Mouse (Mus musculus): ENCODE measurements around the gene Gm17428. TPM values are rescaled to one million over a fixed set of nuclear protein-coding genes. Genes with fewer than 3 reads are reported as not detected.

Gm17428 gene
- total and polyA plus RNA-seq, 3 experiments = not detected

- DNase-seq (ENCODE audit: extremely low read depth) = no peak
- H3K36me3 ChIP-seq (replicated peaks in 1 of 2; ENCODE audit: control insufficient read depth in 1 of 2, insufficient read depth in 1 of 2, low read length in 1 of 2) = no peaks in the 10 kb centered on the region
- H3K9ac ChIP-seq (ENCODE audit: insufficient read depth, low read depth) = no peak overlapping the region
- H3K4me3 ChIP-seq (replicated peaks in 1 of 3; ENCODE audit: low read depth in 2 of 3, low read length in 2 of 3, poor library complexity in 1 of 3) = no peak overlapping the region
- TF ChIP-seq TCF12 (IDR thresholded peaks at IDR 0.05; ENCODE audit: low read depth, low read length) (no peak), HCFC1 (IDR thresholded peaks at IDR 0.05; ENCODE audit: low read depth, low read length) (no peak), CTCF (conservative IDR thresholded peaks at IDR 0.05 in 1 of 2, IDR thresholded peaks at IDR 0.05 in 1 of 2; ENCODE audit: low read depth in 2 of 2, low read length in 2 of 2) (no peak), ZKSCAN1 (IDR thresholded peaks at IDR 0.05; ENCODE audit: borderline replicate concordance, low read depth, low read length) (no peak), USF2 (conservative IDR thresholded peaks at IDR 0.05; ENCODE audit: low read depth, low read length) (no peak)
- H3K9me3 ChIP-seq (replicated peaks; ENCODE audit: low read length) = peaks cover 2% of the 10 kb centered on the region
- no peak overlapping the region for H3K4me2 ChIP-seq (ENCODE audit: insufficient read depth, low read depth, poor library complexity, severe bottlenecking)
- H3K27ac ChIP-seq (ENCODE audit: insufficient read depth, low read depth) = no peak overlapping the region
- in situ Hi-C loops (cut with MboI; ENCODE audit: low pct_ligation_motif_present, low pct_unique_long_range_greater_than_20kb, low sequenced_read_pairs) = loop anchor here (5.0 kb wide), 1 partner anchor 34 kb away; no protein-coding TSS in a partner anchor
- H3K79me2 ChIP-seq (replicated peaks; ENCODE audit: control insufficient read depth, extremely low read depth, insufficient read depth, poor library complexity, severe bottlenecking) = no peaks in the 10 kb centered on the region
- peaks cover 9 to 31% of the 10 kb centered on the region in 2 experiments for H3K4me1 ChIP-seq (ENCODE audit: control insufficient read depth in 1 of 2, insufficient read depth in 2 of 2)
- dilution Hi-C loops (cut with MboI; ENCODE audit: extremely low pct_ligation_motif_present, extremely low pct_unique_long_range_greater_than_20kb, low sequenced_read_pairs) = no loop called here
- peaks cover 63% of the 10 kb centered on the region for H3K27me3 ChIP-seq (replicated peaks)
Measured at GRCm38 (mm10) chr14:54963727-54964126, 13.0 kb upstream of the Gm17428 start.

- in situ Hi-C loops (cut with MboI; ENCODE audit: low pct_ligation_motif_present, low pct_unique_long_range_greater_than_20kb, low sequenced_read_pairs) (no loop called here), dilution Hi-C loops (cut with MboI; ENCODE audit: extremely low pct_ligation_motif_present, extremely low pct_unique_long_range_greater_than_20kb, low sequenced_read_pairs) (no loop called here)
- Histone ChIP-seq H3K27me3 (replicated peaks) (peaks cover 71% of the 10 kb centered on the region), H3K9me3 (replicated peaks; ENCODE audit: low read length) (peaks cover 2% of the 10 kb centered on the region), H3K4me1 (ENCODE audit: control insufficient read depth in 1 of 2, insufficient read depth in 2 of 2) (peaks cover 9 to 20% of the 10 kb centered on the region in 2 experiments), H3K27ac (ENCODE audit: insufficient read depth, low read depth) (no peak overlapping the region), H3K4me3 (replicated peaks in 1 of 3; ENCODE audit: low read depth in 2 of 3, low read length in 2 of 3, poor library complexity in 1 of 3) (no peak overlapping the region), H3K9ac (ENCODE audit: insufficient read depth, low read depth) (no peak overlapping the region), H3K4me2 (ENCODE audit: insufficient read depth, low read depth, poor library complexity, severe bottlenecking) (no peak overlapping the region), H3K79me2 (replicated peaks; ENCODE audit: control insufficient read depth, extremely low read depth, insufficient read depth, poor library complexity, severe bottlenecking) (no peaks in the 10 kb centered on the region), H3K36me3 (replicated peaks in 1 of 2; ENCODE audit: control insufficient read depth in 1 of 2, insufficient read depth in 1 of 2, low read length in 1 of 2) (no peaks in the 10 kb centered on the region)
- TF ChIP-seq ZMIZ1 (IDR thresholded peaks at IDR 0.05; ENCODE audit: low read depth, low read length) (no peak), ELF1 (IDR thresholded peaks at IDR 0.05; ENCODE audit: low read depth, low read length) (no peak), GABPA (IDR thresholded peaks at IDR 0.05; ENCODE audit: insufficient replicate concordance, low read depth, low read length) (no peak), MAX (IDR thresholded peaks at IDR 0.05; ENCODE audit: low read length) (no peak), JUN (IDR thresholded peaks at IDR 0.05; ENCODE audit: insufficient read depth, low read depth, low read length) (no peak), RAD21 (IDR thresholded peaks at IDR 0.05; ENCODE audit: low read depth, low read length) (no peak), ZKSCAN1 (IDR thresholded peaks at IDR 0.05; ENCODE audit: borderline replicate concordance, low read depth, low read length) (no peak), E2F4 (IDR thresholded peaks at IDR 0.05; ENCODE audit: insufficient replicate concordance, low read depth, low read length) (no peak), BHLHE40 (IDR thresholded peaks at IDR 0.05; ENCODE audit: low read depth, low read length) (no peak), ZNF384 (IDR thresholded peaks at IDR 0.05; ENCODE audit: low read depth, low read length) (no peak), SIN3A (IDR thresholded peaks at IDR 0.05; ENCODE audit: low read length) (no peak), ETS1 (conservative IDR thresholded peaks at IDR 0.05; ENCODE audit: low read depth, low read length) (no peak)
- no peak for DNase-seq (ENCODE audit: extremely low read depth)
Measured at GRCm38 (mm10) chr14:54965044-54965443, 11.7 kb upstream of the Gm17428 start.

Measured in CH12.LX (cell line).